Mouse (Mus musculus): ENCODE measurements around the gene Ddost.

The Ddost gene

DNA sequence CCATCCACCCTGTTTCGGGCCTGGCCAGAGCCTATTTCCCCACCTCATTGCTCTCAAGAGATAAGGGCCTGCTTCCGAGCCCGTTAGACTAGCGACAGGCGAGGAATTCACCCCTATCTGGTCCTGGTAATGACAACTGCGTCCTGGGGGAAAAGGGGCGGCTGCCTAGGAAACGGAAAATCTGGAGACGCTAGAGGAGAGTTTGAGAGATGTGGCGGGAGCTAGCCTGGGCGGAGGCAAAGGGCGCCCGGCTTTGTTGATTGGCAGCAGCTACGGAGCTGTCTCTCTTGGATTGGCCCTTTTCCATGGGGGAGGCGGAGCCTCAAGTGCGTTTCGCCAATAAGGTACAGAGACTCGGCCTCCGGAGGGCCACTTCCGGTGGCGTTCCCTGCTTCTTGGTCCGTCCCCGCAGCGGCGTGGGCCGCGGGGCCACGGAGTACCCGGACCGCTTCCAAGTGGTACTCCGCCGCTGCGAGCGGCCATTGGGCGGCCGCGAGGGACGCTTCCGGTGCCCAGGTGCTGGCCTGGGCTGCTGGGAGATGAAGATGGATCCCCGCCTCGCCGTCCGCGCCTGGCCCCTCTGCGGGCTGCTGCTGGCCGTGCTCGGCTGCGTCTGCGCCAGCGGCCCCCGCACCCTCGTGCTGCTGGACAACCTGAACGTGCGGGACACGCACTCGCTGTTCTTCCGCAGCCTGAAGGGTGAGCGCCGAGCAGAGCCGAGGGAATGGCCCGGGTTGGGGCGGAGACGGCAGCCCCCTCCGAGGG, at the start of gene Ddost:
Gene Ddost, plus strand, starts transcription at position 391 of the 765 bp plus-strand sequence.
- peak; percentile 98 for DNase-seq

- peak; percentile 24 for DNase-seq
These were observed 47.3 kb upstream of the Ddost start for GRCm38 (mm10) chr4:138257116-138257687.

- no peak for DNase-seq
These were observed 45.9 kb upstream of the Ddost start for GRCm38 (mm10) chr4:138258663-138259062.

GRCm38 (mm10) chr4:138259482-138259881, 45.0 kb upstream of the Ddost start:
- peak; percentile 23 for DNase-seq

GRCm38 (mm10) chr4:138261843-138262681, 42.5 kb upstream of the Ddost start:
- DNase-seq, result peak; percentile 80

DNA sequence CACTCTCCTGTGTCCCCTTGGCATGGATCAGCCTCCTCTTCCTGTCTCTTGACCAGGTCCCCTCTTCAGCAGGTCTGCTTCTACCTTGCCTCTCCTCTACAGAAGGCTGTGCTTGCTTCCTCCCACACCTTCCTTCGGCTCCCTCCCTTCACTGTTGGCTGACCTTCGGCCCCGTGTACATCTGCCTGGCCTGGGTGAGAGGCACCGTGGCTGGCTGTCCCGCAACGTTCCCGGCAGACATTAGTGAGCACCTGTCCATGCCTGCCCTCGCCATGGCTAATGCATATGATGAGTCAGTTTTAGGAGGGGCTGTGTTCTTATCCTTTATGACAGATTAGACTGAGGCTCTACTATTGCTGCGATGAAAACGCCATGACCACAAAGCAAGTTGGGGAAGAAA, 36.7 kb upstream of the Ddost start:
- DNase-seq, result no peak

DNA sequence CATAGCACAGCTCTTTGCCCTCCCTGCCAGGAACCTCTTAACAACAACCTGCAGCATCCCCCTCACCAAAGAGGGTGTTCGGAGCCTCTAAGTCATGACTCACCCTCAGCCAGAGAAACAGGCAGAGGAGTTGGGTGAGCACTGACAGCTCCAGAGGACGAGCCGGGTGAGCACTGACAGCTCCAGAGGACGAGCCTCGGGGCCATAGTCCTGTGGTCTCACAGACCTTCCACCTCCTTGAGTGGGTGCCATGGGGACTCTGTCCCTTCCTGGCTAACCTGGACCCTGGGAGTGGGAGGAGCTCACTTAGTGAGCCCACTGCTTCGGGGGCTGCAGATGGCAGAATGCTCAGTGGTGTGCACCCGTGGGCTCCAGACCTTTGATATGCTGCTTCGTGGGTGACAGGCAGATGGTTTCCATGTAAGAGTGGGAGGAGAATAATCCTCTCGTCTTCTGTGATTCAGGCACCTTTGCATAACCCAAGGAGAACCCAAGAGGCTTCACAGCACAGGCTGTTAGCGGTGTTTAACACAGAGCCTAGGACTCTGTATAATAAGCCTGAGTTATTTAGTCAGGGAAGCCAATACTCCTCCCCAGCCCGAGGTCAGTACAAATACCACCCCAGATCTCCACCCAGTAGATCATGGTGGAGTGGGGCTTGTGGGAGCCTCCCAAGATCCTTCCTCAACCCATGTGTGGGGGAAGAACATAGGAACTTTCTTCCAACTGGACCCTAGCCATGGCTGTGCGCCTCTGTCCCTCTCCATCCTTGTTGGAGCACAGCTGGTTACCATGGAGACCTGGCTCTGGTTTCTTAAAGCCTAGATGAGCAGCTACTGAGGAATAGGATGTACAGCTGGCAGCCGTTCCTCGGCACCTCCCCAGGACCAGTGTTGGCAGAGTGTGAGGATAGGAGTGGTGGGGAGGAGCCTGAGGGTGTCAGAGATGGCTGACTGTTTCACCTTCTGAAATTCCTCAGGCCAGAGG, 32.2 kb upstream of the Ddost start:
- no peak for DNase-seq

- no peak for DNase-seq
These were observed 26.2 kb upstream of the Ddost start for GRCm38 (mm10) chr4:138278346-138278745.

GRCm38 (mm10) chr4:138282834-138283233, 21.7 kb upstream of the Ddost start:
- DNase-seq, result peak; percentile 66

- no peak for DNase-seq
These were observed 18.1 kb upstream of the Ddost start for GRCm38 (mm10) chr4:138286411-138286810.

GRCm38 (mm10) chr4:138288691-138289090, 15.8 kb upstream of the Ddost start:
- no peak for DNase-seq

GRCm38 (mm10) chr4:138292028-138292427, 12.5 kb upstream of the Ddost start:
- no peak for DNase-seq

GRCm38 (mm10) chr4:138293261-138293948, 11.1 kb upstream of the Ddost start:
- DNase-seq, result no peak

- no peak for DNase-seq
These were observed 10.5 kb upstream of the Ddost start for GRCm38 (mm10) chr4:138293949-138294550.

GRCm38 (mm10) chr4:138301271-138301780, 3.2 kb upstream of the Ddost start:
- no peak for DNase-seq

DNA sequence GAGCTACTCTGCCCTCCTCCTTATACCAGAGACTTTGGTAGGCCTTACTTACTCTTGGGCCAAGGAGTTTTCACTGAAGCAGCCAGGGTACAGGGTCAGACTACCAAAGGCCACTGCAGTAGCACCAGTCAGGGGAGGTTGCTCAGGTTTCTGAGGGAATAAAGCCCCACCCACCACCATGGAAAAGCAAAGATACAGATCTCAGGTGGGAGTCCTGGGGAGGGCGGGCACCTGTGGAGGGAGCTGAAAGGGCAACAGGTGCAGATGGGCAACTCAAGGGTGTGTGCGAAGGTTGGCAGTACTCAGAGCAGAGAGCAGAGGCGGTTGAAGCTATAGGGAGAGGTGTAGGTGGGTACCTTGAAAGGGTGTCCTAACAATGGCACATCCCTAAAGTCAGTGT, 1.5 kb upstream of the Ddost start:
- no peak for DNase-seq

- DNase-seq, result peak; percentile 23
These were observed 788 bp upstream of the Ddost start for GRCm38 (mm10) chr4:138303742-138304141.

DNA sequence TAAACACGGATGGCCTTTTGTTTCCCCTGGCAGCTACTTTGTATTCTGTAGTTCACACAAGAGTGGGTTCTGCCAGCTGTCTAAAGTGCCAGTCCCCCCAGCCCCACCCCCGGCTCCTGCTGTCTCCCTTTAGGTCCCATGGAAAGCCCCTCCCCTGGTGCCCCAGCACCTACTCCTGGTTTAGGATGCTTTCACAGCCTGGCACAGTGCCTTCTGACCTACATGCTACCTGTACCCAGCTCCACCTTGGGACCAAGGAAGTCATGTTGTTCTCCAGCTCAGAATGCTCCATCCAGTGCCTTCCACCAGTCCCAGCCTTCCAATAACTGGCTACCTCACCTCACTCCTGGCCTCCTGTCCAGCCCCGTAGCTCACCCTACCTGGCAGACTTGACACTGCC, 2.5 kb downstream of the Ddost start:
- DNase-seq, result no peak

DNA sequence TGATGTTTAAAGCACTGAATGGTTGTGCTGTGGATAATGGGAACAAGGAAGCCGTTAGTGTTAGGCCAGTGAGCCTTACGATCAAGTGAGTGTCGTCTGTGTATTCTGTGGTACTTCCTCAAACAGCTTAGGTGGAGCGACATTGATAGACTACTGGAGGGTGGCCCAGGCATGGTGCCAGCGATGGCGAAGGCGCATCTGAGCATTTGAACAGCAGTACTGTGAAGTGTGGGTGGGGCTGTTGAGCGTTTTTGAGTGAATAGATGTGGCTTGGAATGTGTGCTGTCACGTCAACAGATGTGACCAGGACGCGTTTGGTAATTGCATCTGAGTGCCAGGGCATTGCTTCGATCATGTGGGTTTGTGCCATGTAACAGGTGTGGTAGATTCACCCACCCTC, 3.2 kb downstream of the Ddost start:
- no peak for DNase-seq

GRCm38 (mm10) chr4:138310311-138310910, 5.9 kb downstream of the Ddost start:
- no peak for DNase-seq

DNA sequence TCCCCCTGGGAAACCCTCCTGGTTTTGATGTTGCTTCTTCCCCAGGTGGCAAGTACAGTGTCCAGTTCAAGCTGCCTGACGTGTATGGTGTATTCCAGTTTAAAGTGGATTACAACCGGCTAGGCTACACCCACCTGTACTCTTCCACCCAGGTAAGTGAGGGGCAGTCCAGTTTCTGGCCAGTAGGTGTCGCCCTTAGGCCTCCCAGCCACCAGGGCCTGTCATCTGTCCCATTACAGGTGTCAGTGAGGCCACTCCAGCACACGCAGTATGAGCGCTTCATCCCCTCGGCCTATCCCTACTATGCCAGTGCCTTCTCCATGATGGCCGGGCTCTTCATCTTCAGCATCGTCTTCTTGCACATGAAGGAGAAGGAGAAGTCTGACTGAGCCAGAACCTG, 7.1 kb downstream of the Ddost start:
- DNase-seq, result peak; percentile 52

Data from liver (tissue).